Mouse (Mus musculus): ENCODE measurements around the gene Il1b.

DNA sequence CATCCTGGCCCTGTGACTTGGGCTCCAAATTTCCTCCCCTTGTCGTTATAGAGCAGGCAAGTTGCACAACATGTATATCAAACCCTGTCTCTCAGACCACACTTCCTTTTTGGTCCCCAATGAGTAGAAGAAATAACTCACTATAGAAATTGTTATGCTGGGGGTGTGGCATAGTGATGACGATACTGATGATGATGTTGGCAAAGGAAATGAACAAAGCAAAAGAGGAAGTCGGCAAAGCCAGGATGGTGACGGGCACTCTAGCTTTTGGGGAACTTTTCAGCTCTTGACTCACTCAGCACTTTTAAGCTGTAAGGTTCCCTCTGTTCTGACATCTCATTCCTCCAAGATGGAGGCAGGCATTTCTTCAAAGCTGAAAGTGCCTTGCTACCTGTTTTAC, 2.4 kb upstream of the Il1b start:
- TF ChIP-seq CTCF (IDR thresholded peaks at IDR 0.05; ENCODE audit: low read depth) (no peak), EP300 (IDR thresholded peaks at IDR 0.05; ENCODE audit: low read depth) (no peak)
